Mouse (Mus musculus) hindbrain, embryonic 11.5 days (tissue): ENCODE results near the gene Bdh2. TPM values are rescaled to one million over a fixed set of nuclear protein-coding genes. Genes with fewer than 3 reads are reported as not detected.
A peak's percentile ranks its signal among the peaks of the same experiment; 100 is the strongest.

Experiments
- ATAC-seq: fragments of 200-750 bp; cut with Nextera tagmentation; 2 replicates; pipeline ENCODE4 v1.8.0; 2017; ENCODE audit warnings: mild to moderate bottlenecking, moderate TSS enrichment, moderate library complexity; ENCODE audit not compliant: low FRiP score
- DNase-seq: peaks from one replicate; pipeline ENCODE4 v3.0.0-alpha.2; 2015; ENCODE audit warnings: low spot score
- H3K27ac ChIP-seq: fragments of 300-500 bp; sonication (generic); 2 replicates; pipeline ENCODE4 v1.5.1; 2014; ENCODE audit warnings: mild to moderate bottlenecking, low read depth, low read length
- H3K27me3 ChIP-seq: fragments of 300-500 bp; sonication (generic); 2 replicates; pipeline ENCODE4 v1.6.1; 2014; ENCODE audit warnings: mild to moderate bottlenecking, low read length, moderate library complexity, mixed read lengths; ENCODE audit not compliant: control insufficient read depth, insufficient read depth
- H3K36me3 ChIP-seq: fragments of 300-500 bp; sonication (generic); 2 replicates; pipeline ENCODE4 v1.6.1; 2014; ENCODE audit warnings: mild to moderate bottlenecking, low read length, moderate library complexity, mixed read lengths; ENCODE audit not compliant: control insufficient read depth, insufficient read depth
- H3K4me1 ChIP-seq: fragments of 300-500 bp; sonication (generic); replicated peaks from 2 replicates; pipeline ENCODE4 v1.6.1; 2014; ENCODE audit warnings: low read length, mixed read lengths; ENCODE audit not compliant: control insufficient read depth, insufficient read depth
- H3K4me2 ChIP-seq: fragments of 300-500 bp; sonication (generic); replicated peaks from 2 replicates; pipeline ENCODE4 v1.6.1; 2014; ENCODE audit warnings: mild to moderate bottlenecking, low read depth, low read length
- H3K4me3 ChIP-seq: fragments of 300-500 bp; sonication (generic); 2 replicates; pipeline ENCODE4 v1.5.1; 2014; ENCODE audit warnings: low read depth, low read length
- H3K9ac ChIP-seq: fragments of 300-500 bp; sonication (generic); 2 replicates; pipeline ENCODE4 v1.6.1; 2014; ENCODE audit warnings: low read depth, low read length
- H3K9me3 ChIP-seq: fragments of 300-500 bp; sonication (generic); 2 replicates; pipeline ENCODE4 v1.6.1; 2016; ENCODE audit warnings: low read length; ENCODE audit not compliant: control insufficient read depth
- WGBS: fragments of 180-500 bp; shearing (Covaris S2); extraction: QIAGEN DNeasy Blood & Tissue Kit; methylation state at CpG from one replicate; pipeline ENCODE4 v1.1.7; 2014; 5-methylcytosine and 5-hydroxymethylcytosine counted together
- polyA plus RNA-seq: library from polyadenylated mRNA; unstranded; fragments of >200 nt; fragmentation: Nextera tagmentation; extraction: Ambion mirVana; gene quantifications from 2 replicates; pipeline ENCODE4 v1.2.1, GENCODE M21; 2014

The Bdh2 gene
- polyA plus RNA-seq, 1 experiment from 2014 or later, result 5.1 TPM

DNA sequence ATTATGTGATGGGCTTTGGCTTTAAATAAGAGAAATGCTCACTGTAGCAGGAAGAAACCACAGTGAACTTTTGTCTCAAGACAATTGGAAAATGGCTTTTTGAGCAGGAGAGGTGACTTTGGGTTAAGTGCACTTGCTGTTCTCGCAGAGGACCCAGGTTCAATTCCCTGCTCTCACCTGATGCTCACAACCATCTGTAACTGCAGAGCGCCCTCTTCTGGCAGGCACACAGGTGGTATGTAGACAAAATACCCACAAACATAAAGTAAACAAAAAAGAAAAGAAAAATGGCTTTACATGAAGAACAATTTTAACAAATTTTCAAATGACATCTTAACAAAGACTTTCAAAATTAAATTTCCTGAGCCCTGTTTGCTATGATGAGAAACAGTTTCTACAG, 46.6 kb downstream of the Bdh2 start:
- Histone ChIP-seq H3K4me3 (no peak overlapping the region), H3K4me1 (no peaks in the 10 kb centered on the region; the same call in 1 of the 2 replicates), H3K4me2 (no peak overlapping the region), H3K36me3 (no peaks in the 10 kb centered on the region), H3K27ac (no peak overlapping the region), H3K9me3 (no peaks in the 10 kb centered on the region), H3K27me3 (no peaks in the 10 kb centered on the region), H3K9ac (no peak overlapping the region)
- ATAC-seq (no peak), DNase-seq (no peak)
- WGBS, result 56% methylated on average over 2 of the region's 2 CpGs

DNA sequence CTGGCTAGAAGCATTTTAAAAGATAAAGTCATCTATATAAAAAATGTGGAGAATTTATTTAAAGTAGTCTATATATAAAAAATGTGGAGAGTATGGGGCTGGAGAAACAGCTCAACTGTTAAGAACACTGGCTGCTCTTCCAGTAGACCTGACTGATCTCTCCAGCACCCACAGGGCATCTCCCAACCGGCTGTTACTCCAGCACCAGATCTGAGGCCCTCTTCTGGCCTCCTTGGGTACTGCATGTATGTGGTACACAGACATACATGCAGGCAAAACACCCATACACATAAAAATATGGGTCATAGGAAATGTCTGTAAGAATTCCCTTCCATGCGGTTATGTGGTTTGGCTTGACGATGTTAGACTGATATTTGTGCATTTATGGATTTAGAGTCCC, 47.5 kb downstream of the Bdh2 start:
- DNase-seq (peak; percentile 71), ATAC-seq (no peak)
- no peak overlapping the region for H3K4me3 ChIP-seq
- H3K36me3 ChIP-seq, result no peaks in the 10 kb centered on the region
- H3K4me2 ChIP-seq, result no peak overlapping the region
- H3K4me1 ChIP-seq, result no peaks in the 10 kb centered on the region; the same call in 1 of the 2 replicates
- no peaks in the 10 kb centered on the region for H3K9me3 ChIP-seq
- H3K27me3 ChIP-seq, result no peaks in the 10 kb centered on the region
- no peak overlapping the region for H3K9ac ChIP-seq
- 40% methylated on average over 3 of the region's 3 CpGs for WGBS
- H3K27ac ChIP-seq, result no peak overlapping the region

DNA sequence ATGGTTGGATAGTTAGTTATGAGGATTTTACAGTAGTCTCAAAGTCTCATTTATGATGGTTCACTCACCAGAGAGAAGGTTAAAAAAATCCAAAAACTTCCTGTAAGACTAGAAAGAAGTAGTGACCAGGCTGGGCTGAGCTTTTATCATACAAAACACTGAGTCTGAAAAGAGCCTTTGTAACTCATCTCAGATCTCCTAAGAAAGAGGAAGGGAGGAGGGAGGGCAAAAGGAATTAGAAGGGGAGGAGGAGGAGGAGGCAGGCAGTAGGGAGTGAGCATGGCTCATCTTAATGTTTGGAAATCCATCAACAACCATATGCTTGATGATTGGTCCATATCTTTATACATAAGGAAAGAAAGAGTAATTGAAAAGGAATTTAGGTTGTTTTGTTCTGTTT, 51.7 kb downstream of the Bdh2 start:
- Histone ChIP-seq H3K27ac (no peak overlapping the region), H3K4me1 (no peaks in the 10 kb centered on the region)
- DNase-seq, result no peak

DNA sequence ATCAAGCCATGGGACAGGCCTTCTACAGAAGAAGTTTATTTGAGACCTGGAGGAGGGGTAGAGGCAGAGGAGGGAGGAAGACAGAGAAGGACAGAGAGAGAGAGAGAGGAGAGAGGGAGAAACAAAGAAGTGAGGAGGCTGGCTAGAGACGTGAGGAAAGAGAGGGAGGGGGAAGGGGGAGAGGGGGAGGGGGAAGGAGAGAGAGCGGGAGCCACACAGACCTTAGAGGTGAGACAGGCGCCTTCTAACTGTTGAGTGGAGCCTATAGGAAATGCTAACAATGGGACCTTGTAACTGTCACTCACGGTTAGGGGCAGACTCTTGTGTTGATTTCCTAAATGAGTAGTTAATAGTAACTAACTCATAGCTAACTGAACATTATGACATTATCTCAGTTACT, 52.7 kb downstream of the Bdh2 start:
- Histone ChIP-seq H3K36me3 (no peaks in the 10 kb centered on the region), H3K9me3 (no peaks in the 10 kb centered on the region), H3K27me3 (no peaks in the 10 kb centered on the region), H3K27ac (no peak overlapping the region), H3K9ac (no peak overlapping the region), H3K4me3 (no peak overlapping the region), H3K4me1 (no peaks in the 10 kb centered on the region), H3K4me2 (no peak overlapping the region)
- ATAC-seq (no peak), DNase-seq (no peak)
- WGBS, result 43% methylated on average over 4 of the region's 4 CpGs

More for the DNA sequence above, 51.7 kb downstream of the Bdh2 start:
- ATAC-seq, result no peak
- H3K9me3 ChIP-seq, result no peaks in the 10 kb centered on the region
- no peak overlapping the region for H3K9ac ChIP-seq
- H3K27me3 ChIP-seq, result no peaks in the 10 kb centered on the region
- no peak overlapping the region for H3K4me3 ChIP-seq
- H3K36me3 ChIP-seq, result no peaks in the 10 kb centered on the region
- no peak overlapping the region for H3K4me2 ChIP-seq

GRCm38 (mm10) chr3:135347739-135348264, 66.8 kb downstream of the Bdh2 start, which contains the start of gene Slc9b1:
Gene Slc9b1 (plus strand): TSS chr3:135348029.
- no peak within 1 kb of the TSS for H3K27ac ChIP-seq
- H3K4me2 ChIP-seq, result no peak within 1 kb of the TSS
- H3K36me3 ChIP-seq, result no peaks in the 10 kb centered on the region
- ATAC-seq (no peak), DNase-seq (no peak)
- no peak within 1 kb of the TSS for H3K9ac ChIP-seq
- 79% methylated on average over 14 of the region's 14 CpGs for WGBS
- no peaks in the 10 kb centered on the region for H3K9me3 ChIP-seq
- H3K4me3 ChIP-seq, result no peak within 1 kb of the TSS
- H3K4me1 ChIP-seq, result no peaks in the 10 kb centered on the region
- H3K27me3 ChIP-seq, result no peaks in the 10 kb centered on the region

- H3K9me3 ChIP-seq, result no peaks in the 10 kb centered on the region
- no peak for DNase-seq
- H3K9ac ChIP-seq, result no peak overlapping the region
- ATAC-seq, result no peak
- no peak overlapping the region for H3K27ac ChIP-seq
- no peak overlapping the region for H3K4me3 ChIP-seq
- H3K36me3 ChIP-seq, result no peaks in the 10 kb centered on the region
- no peaks in the 10 kb centered on the region for H3K4me1 ChIP-seq
- H3K4me2 ChIP-seq, result no peak overlapping the region
- no peaks in the 10 kb centered on the region for H3K27me3 ChIP-seq
Measured at GRCm38 (mm10) chr3:135349022-135349421, 68.0 kb downstream of the Bdh2 start.

DNA sequence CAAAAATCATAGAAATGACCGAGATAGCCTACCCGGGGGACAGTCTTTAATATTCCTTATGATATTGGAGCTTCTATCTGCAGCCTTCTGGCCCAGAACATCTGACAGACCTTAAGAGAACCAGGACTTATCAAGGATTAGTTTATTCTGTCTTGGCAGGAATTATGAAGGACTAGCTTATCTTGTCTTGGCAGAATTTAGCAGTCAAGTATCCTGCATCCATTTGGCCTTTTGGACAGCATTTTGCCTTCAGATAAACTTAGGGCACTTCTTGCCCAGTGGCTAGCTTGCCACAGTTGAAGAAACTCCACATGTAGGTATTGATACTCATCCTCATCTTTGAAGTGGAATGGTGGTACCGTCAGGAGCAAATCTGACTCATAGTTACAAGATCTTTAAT, 70.8 kb downstream of the Bdh2 start:
- 94% methylated on average over 3 of the region's 3 CpGs for WGBS
- no peaks in the 10 kb centered on the region for H3K9me3 ChIP-seq
- H3K4me2 ChIP-seq, result no peak overlapping the region
- no peaks in the 10 kb centered on the region for H3K27me3 ChIP-seq
- no peaks in the 10 kb centered on the region for H3K4me1 ChIP-seq
- no peak overlapping the region for H3K27ac ChIP-seq
- H3K9ac ChIP-seq, result no peak overlapping the region
- DNase-seq (no peak), ATAC-seq (no peak)
- H3K4me3 ChIP-seq, result no peak overlapping the region
- H3K36me3 ChIP-seq, result no peaks in the 10 kb centered on the region

Other genes with a start within 250 kb of the Bdh2 start
- gene Cenpe, start 68.7 kb upstream of the Bdh2 start, polyA plus RNA-seq, result 40.8 and 43.5 TPM in 2 replicates
- gene Slc9b2, start 26.5 kb downstream of the Bdh2 start, polyA plus RNA-seq, result 1.1 and 1.9 TPM in 2 replicates
- gene Slc9b1, start 66.8 kb downstream of the Bdh2 start, polyA plus RNA-seq, result not detected in 2 replicates
- 80.6 and 92.3 TPM in 2 replicates for gene Cisd2, start 142.7 kb downstream of the Bdh2 start, polyA plus RNA-seq
- gene Ube2d3, start 156.9 kb downstream of the Bdh2 start, polyA plus RNA-seq, result 662 and 666 TPM in 2 replicates
- 3.7 and 4.8 TPM in 2 replicates for gene Manba, start 204.4 kb downstream of the Bdh2 start, polyA plus RNA-seq